Mouse (Mus musculus): Measurements from ENCODE around the gene Tulp2. TPM values are rescaled to one million over a fixed set of nuclear protein-coding genes. Genes with fewer than 3 reads are reported as not detected.
A peak's percentile ranks its signal among the peaks of the same experiment; 100 is the strongest.
"Not testable (repeated sequence)": the region's sequence is repeated elsewhere in the genome, so short reads cannot be mapped to it uniquely, and the experiment has no call there.

The Tulp2 gene
- total RNA-seq, 2 experiments from 2014 or later, result 0.07 TPM; not detected in 1

GRCm38 (mm10) chr7:45459564-45460140, 22.0 kb upstream of the Tulp2 start, which contains the start of gene Ftl1:
TSS of gene Ftl1 (minus strand) at chr7:45459884.
- peak; percentile 79 for ATAC-seq (replicated peaks; ENCODE audit: poor library complexity)

- ATAC-seq (replicated peaks; ENCODE audit: poor library complexity), result no peak
Measured at GRCm38 (mm10) chr7:45460377-45460776, 21.3 kb upstream of the Tulp2 start.

- peak; percentile 54 for ATAC-seq (replicated peaks; ENCODE audit: poor library complexity)
Measured at GRCm38 (mm10) chr7:45460860-45461314, 20.8 kb upstream of the Tulp2 start.

GRCm38 (mm10) chr7:45461326-45461725, 20.4 kb upstream of the Tulp2 start:
- ATAC-seq (replicated peaks; ENCODE audit: poor library complexity), result no peak

GRCm38 (mm10) chr7:45461781-45462180, 19.9 kb upstream of the Tulp2 start:
- ATAC-seq (replicated peaks; ENCODE audit: poor library complexity), result no peak

- no peak for ATAC-seq (replicated peaks; ENCODE audit: poor library complexity)
Measured at GRCm38 (mm10) chr7:45462325-45462724, 19.4 kb upstream of the Tulp2 start.

- ATAC-seq (replicated peaks; ENCODE audit: poor library complexity), result not testable (repeated sequence)
Measured at GRCm38 (mm10) chr7:45462868-45463267, 18.8 kb upstream of the Tulp2 start.

GRCm38 (mm10) chr7:45463987-45464778, 17.5 kb upstream of the Tulp2 start:
- ATAC-seq (replicated peaks; ENCODE audit: poor library complexity), result no peak

GRCm38 (mm10) chr7:45465112-45465511, 16.6 kb upstream of the Tulp2 start:
- no peak for ATAC-seq (replicated peaks; ENCODE audit: poor library complexity)

GRCm38 (mm10) chr7:45465549-45465948, 16.1 kb upstream of the Tulp2 start:
- no peak for ATAC-seq (replicated peaks; ENCODE audit: poor library complexity)

- ATAC-seq (replicated peaks; ENCODE audit: poor library complexity), result peak; percentile 86
Measured at GRCm38 (mm10) chr7:45466283-45467089, 15.2 kb upstream of the Tulp2 start, which contains the start of gene Bax. TSS of gene Bax (minus strand) at chr7:45466898.

GRCm38 (mm10) chr7:45467090-45467670, 14.5 kb upstream of the Tulp2 start:
- ATAC-seq (replicated peaks; ENCODE audit: poor library complexity), result peak; percentile 13; the same call in 1 of the 2 replicates

GRCm38 (mm10) chr7:45470869-45471268, 10.8 kb upstream of the Tulp2 start:
- ATAC-seq (replicated peaks; ENCODE audit: poor library complexity), result peak; percentile 77

GRCm38 (mm10) chr7:45475291-45475969, 6.2 kb upstream of the Tulp2 start:
- ATAC-seq (replicated peaks; ENCODE audit: poor library complexity), result no peak

GRCm38 (mm10) chr7:45476453-45476852, 5.2 kb upstream of the Tulp2 start:
- no peak for ATAC-seq (replicated peaks; ENCODE audit: poor library complexity)

GRCm38 (mm10) chr7:45477003-45477402, 4.7 kb upstream of the Tulp2 start:
- peak; percentile 87 for ATAC-seq (replicated peaks; ENCODE audit: poor library complexity)

- ATAC-seq (replicated peaks; ENCODE audit: poor library complexity), result no peak
Measured at GRCm38 (mm10) chr7:45478774-45479173, 2.9 kb upstream of the Tulp2 start.

GRCm38 (mm10) chr7:45480310-45480709, 1.4 kb upstream of the Tulp2 start:
- not testable (repeated sequence) for ATAC-seq (replicated peaks; ENCODE audit: poor library complexity)

GRCm38 (mm10) chr7:45482166-45482565, 489 bp downstream of the Tulp2 start:
- no peak for ATAC-seq (replicated peaks; ENCODE audit: poor library complexity)

- not testable (repeated sequence) for ATAC-seq (replicated peaks; ENCODE audit: poor library complexity)
Measured at GRCm38 (mm10) chr7:45484985-45485384, 3.3 kb downstream of the Tulp2 start.
